Mouse (Mus musculus) forebrain, embryonic 16.5 days (tissue): ENCODE data around the gene Fscn2. TPM values are rescaled to one million over a fixed set of nuclear protein-coding genes. Genes with fewer than 3 reads are reported as not detected.
A peak's percentile ranks its signal among the peaks of the same experiment; 100 is the strongest.

ENCODE experiments used
- ATAC-seq: fragments of 200-750 bp; cut with Nextera tagmentation; 2 replicates; pipeline ENCODE4 v1.8.0; 2017; ENCODE audit warnings: mild to moderate bottlenecking, moderate library complexity
- H3K27ac ChIP-seq: fragments of 300-500 bp; sonication (generic); 2 replicates; pipeline ENCODE4 v1.5.1; 2014; ENCODE audit warnings: low read length, control low read depth
- H3K27me3 ChIP-seq: fragments of 300-500 bp; sonication (generic); replicated peaks from 2 replicates; pipeline ENCODE4 v1.6.1; 2014; ENCODE audit warnings: low read length; ENCODE audit not compliant: control insufficient read depth, insufficient read depth
- H3K36me3 ChIP-seq: fragments of 300-500 bp; sonication (generic); 2 replicates; pipeline ENCODE4 v1.6.1; 2014; ENCODE audit not compliant: control insufficient read depth, insufficient read depth
- H3K4me1 ChIP-seq: fragments of 300-500 bp; sonication (generic); replicated peaks from 2 replicates; pipeline ENCODE4 v1.6.1; 2014; ENCODE audit warnings: low read length; ENCODE audit not compliant: control insufficient read depth, insufficient read depth
- H3K4me2 ChIP-seq: fragments of 300-500 bp; sonication (generic); 2 replicates; pipeline ENCODE4 v1.6.1; 2014; ENCODE audit warnings: mild to moderate bottlenecking, low read length, control low read depth
- H3K4me3 ChIP-seq: fragments of 300-500 bp; sonication (generic); replicated peaks from 2 replicates; pipeline ENCODE4 v1.5.1; 2014; ENCODE audit warnings: mild to moderate bottlenecking, low read length, control low read depth
- H3K9ac ChIP-seq: fragments of 300-500 bp; sonication (generic); replicated peaks from 2 replicates; pipeline ENCODE4 v1.6.1; 2014; ENCODE audit warnings: low read depth, low read length, control low read depth
- H3K9me3 ChIP-seq: fragments of 300-500 bp; sonication (generic); 2 replicates; pipeline ENCODE4 v1.6.1; 2016; ENCODE audit warnings: low read length; ENCODE audit not compliant: control insufficient read depth
- WGBS: fragments of 180-500 bp; shearing (Covaris S2); extraction: QIAGEN DNeasy Blood & Tissue Kit; methylation state at CpG from one replicate; pipeline ENCODE4 v1.1.7; 2014; 5-methylcytosine and 5-hydroxymethylcytosine counted together
- polyA plus RNA-seq: library from polyadenylated mRNA; unstranded; fragments of >200 nt; fragmentation: Nextera tagmentation; extraction: Ambion mirVana; gene quantifications from 2 replicates; pipeline ENCODE4 v1.2.1, GENCODE M21; 2015

Fscn2 gene
- polyA plus RNA-seq, 1 experiment from 2014 or later = 1.5 TPM

- Histone ChIP-seq H3K4me3 (no peak overlapping the region), H3K4me2 (no peak overlapping the region), H3K4me1 (peaks cover 21% of the 10 kb centered on the region), H3K9me3 (no peaks in the 10 kb centered on the region), H3K27me3 (no peaks in the 10 kb centered on the region), H3K9ac (no peak overlapping the region), H3K27ac (no peak overlapping the region), H3K36me3 (peaks cover 17% of the 10 kb centered on the region)
- WGBS = 28% methylated on average over 8 of the region's 8 CpGs
- peak; percentile 49 for ATAC-seq
Observed at GRCm38 (mm10) chr11:120369656-120370055, 8.3 kb downstream of the Fscn2 start.

DNA sequence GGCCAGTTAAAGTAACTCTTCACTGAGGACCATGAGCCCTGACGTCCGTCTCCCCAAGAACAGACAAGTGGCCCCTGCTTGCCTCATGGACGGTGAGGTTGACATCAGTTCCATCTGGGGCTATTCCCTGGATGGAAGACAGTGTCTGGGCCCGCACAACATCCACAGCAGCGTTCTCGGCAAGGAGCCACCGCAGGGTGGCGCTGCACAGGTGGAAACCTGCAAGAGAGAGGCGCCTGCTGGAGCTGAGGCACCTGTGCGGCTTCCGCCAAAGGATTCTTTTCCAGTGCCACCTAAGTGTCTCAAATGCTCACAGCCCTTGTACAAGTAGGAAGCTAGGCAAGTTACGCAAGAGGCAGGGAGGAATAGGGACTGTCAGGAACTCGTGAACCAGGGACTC, 11.7 kb downstream of the Fscn2 start:
- no peak for ATAC-seq
- Histone ChIP-seq H3K27me3 (no peaks in the 10 kb centered on the region), H3K9ac (no peak overlapping the region), H3K9me3 (no peaks in the 10 kb centered on the region), H3K27ac (no peak overlapping the region), H3K4me2 (no peak overlapping the region), H3K4me3 (no peak overlapping the region), H3K36me3 (peaks cover 26% of the 10 kb centered on the region), H3K4me1 (peaks cover 30% of the 10 kb centered on the region)
- WGBS = 59% methylated on average over 13 of the region's 13 CpGs

DNA sequence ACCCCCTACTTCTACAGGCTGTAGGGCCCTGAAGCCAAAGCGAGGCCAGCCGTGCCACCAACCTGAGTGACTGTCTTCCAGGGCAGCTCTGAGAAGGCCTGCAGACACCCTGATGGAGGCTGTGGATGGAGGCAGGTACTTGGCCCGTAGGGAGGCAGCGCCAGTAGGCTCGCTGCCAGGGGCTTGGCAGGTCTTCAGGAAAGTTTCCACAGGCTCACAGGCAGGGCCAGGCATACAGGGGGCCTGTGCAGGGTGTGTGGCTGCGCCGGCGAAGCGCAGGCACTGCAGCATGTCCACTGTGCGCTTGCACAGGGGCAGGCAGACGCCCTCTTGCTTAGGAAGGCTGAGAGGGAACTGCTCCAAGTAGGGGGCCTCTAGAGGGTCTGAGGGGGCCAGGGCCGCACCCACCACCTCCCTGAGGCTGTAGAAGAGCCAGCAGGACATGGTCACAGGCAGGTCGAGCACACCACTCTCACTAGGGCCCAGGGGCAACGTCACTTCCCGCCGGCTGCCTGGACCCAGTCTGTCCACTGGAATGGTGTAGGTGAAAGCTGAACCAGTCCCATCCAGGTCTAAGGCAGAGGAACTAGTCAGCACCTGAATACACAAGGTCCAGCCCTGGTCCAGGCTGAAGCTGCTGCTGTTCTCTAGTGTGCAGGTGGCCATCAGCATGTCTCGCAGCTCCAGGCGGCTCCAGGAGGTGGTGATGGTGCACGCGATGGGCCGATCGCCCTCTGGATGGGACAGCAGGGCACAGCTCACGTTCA, 12.7 kb downstream of the Fscn2 start:
- WGBS = 72% methylated on average over 23 of the region's 23 CpGs
- Histone ChIP-seq H3K9me3 (no peaks in the 10 kb centered on the region), H3K27me3 (no peaks in the 10 kb centered on the region), H3K4me3 (no peak overlapping the region), H3K36me3 (peaks cover 26% of the 10 kb centered on the region), H3K4me1 (peaks cover 34% of the 10 kb centered on the region), H3K27ac (no peak overlapping the region), H3K4me2 (no peak overlapping the region), H3K9ac (no peak overlapping the region)
- ATAC-seq = no peak

- Histone ChIP-seq H3K27ac (no peak overlapping the region), H3K9ac (no peak overlapping the region), H3K4me3 (no peak overlapping the region), H3K4me2 (no peak overlapping the region), H3K27me3 (no peaks in the 10 kb centered on the region), H3K9me3 (no peaks in the 10 kb centered on the region), H3K36me3 (peaks cover 24% of the 10 kb centered on the region), H3K4me1 (peaks cover 35% of the 10 kb centered on the region)
- no peak for ATAC-seq
- 94% methylated on average over 10 of the region's 10 CpGs for WGBS
Observed at GRCm38 (mm10) chr11:120375324-120375723, 14.0 kb downstream of the Fscn2 start.

- Histone ChIP-seq H3K4me3 (no peak overlapping the region), H3K36me3 (peaks cover 28% of the 10 kb centered on the region), H3K9ac (no peak overlapping the region), H3K27me3 (no peaks in the 10 kb centered on the region), H3K4me2 (peak overlapping the region; percentile 94), H3K9me3 (no peaks in the 10 kb centered on the region), H3K4me1 (peaks cover 35% of the 10 kb centered on the region), H3K27ac (no peak overlapping the region)
- 89% methylated on average over 17 of the region's 17 CpGs for WGBS
- no peak for ATAC-seq
Observed at GRCm38 (mm10) chr11:120376302-120377160, 15.2 kb downstream of the Fscn2 start.

- Histone ChIP-seq H3K9ac (peak overlapping the region; percentile 87), H3K4me2 (peak overlapping the region; percentile 94), H3K27ac (no peak overlapping the region), H3K9me3 (no peaks in the 10 kb centered on the region), H3K4me3 (peak overlapping the region; percentile 92), H3K27me3 (no peaks in the 10 kb centered on the region), H3K4me1 (peaks cover 35% of the 10 kb centered on the region), H3K36me3 (peaks cover 33% of the 10 kb centered on the region)
- no peak for ATAC-seq
- whole genome bisulfite sequencing = 72% methylated on average over 10 of the region's 10 CpGs
Observed at GRCm38 (mm10) chr11:120377337-120377736, 16.0 kb downstream of the Fscn2 start.

GRCm38 (mm10) chr11:120378031-120378610, 16.8 kb downstream of the Fscn2 start:
- Histone ChIP-seq H3K4me1 (peaks cover 35% of the 10 kb centered on the region), H3K9ac (peak overlapping the region; percentile 87), H3K9me3 (no peaks in the 10 kb centered on the region), H3K36me3 (peaks cover 34% of the 10 kb centered on the region), H3K4me2 (peak overlapping the region; percentile 94), H3K27me3 (no peaks in the 10 kb centered on the region), H3K27ac (peak overlapping the region; percentile 81; the same call in 1 of the 2 replicates), H3K4me3 (peak overlapping the region; percentile 92)
- ATAC-seq = peak; percentile 16
- WGBS = 3% methylated on average over 35 of the region's 40 CpGs

DNA sequence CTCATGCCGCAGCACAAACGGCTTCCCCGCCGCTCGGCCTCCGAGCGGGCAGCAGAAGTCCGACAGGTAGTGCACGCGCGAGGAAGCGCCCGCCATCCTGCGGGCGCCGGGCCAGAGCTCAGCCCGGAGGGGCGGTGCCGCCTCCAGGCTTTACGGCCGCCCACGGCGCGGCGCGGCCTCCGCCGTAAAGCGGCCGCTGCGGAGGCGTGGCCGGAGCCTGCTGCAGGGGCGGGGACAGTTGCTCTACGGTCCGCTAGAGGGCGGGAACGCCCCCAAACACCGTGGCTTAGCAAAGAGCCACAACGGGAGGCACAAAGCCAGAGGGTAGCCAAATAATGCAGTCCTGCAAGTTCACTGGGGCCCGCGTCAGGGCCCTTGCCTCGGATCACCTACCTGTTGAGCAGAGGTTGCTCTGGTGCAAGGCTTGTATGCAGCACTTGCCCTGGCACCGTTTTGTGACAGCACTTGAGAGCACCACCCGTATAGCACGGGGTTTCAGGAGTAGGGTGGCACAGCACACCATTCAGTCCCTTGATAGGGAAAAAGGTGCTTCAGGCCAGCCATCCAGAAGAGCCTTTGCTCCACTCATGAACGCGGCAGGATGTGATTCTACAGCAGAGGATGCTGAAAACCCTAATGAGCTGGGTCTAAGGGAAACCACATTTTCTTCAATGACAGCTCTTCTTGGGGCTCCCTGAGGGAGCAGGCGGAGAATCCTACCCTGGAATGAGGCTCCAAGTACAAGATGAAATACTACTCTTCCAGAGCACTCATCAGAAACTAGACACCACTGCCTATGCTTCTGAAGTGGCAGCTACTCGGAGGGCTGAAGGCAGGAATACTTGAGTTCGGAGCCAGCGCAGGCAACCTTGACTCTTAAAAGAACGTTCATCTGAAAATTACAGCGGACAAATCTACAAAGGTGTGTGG, 17.5 kb downstream of the Fscn2 start, which contains the start of gene Faap100:
TSS of gene Faap100 (minus strand) at position 154 of the 930 bp plus-strand sequence.
- ATAC-seq = peak; percentile 84
- Histone ChIP-seq H3K4me2 (peak within 1 kb of the TSS; percentile 94), H3K9me3 (no peaks in the 10 kb centered on the region), H3K4me1 (peaks cover 33% of the 10 kb centered on the region), H3K27ac (peak within 1 kb of the TSS; percentile 81), H3K36me3 (peaks cover 34% of the 10 kb centered on the region), H3K27me3 (no peaks in the 10 kb centered on the region), H3K9ac (peak within 1 kb of the TSS; percentile 87), H3K4me3 (peak within 1 kb of the TSS; percentile 92)
- 9% methylated on average over 53 of the region's 54 CpGs for WGBS
